Mouse (Mus musculus) stomach, postnatal 0 days (tissue): ENCODE results near the gene Adam11.

Experiments
- CTCF ChIP-seq: IDR thresholded peaks from 2 replicates; pipeline ENCODE4 v1.5.1; 2016; ENCODE audit warnings: antibody characterized with exemption, low read depth, mild to moderate bottlenecking, moderate library complexity
- EP300 ChIP-seq: optimal IDR thresholded peaks from 2 replicates; pipeline ENCODE3; 2016; ENCODE audit warnings: antibody characterized with exemption

DNA sequence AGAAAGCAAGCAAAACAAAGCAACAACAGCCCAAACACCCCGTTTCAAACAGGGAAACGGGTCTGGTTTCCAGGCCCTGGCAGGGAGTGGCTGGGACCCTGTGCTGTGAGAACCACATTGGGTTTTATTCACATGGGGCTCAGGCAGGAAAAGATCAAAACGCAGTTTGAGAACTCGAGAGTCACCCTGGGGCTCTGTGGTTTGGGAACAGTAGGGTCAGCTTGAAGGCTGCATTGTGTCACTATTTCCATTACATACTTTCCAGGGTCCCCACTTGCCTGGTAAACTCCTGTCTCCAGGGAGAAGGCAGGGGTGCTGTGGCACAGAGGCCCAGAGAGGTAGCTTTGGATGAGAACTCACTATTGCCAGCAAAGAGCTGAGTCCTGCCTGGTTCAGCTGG is 65.9 kb downstream of the Adam11 start:
- TF ChIP-seq EP300 = no peak
- no peak for TF ChIP-seq CTCF
